Mouse (Mus musculus) layer of hippocampus, adult 6 months (tissue): ENCODE results near the gene Col1a1. TPM values are rescaled to one million over a fixed set of nuclear protein-coding genes. Genes with fewer than 3 reads are reported as not detected.

ENCODE experiments used
- long read RNA-seq, 2 experiments: library from polyadenylated mRNA; unstranded; transcript quantifications; one replicate each; pipeline ENCODE4 v2.0.0; 2019 to 2020
- polyA plus RNA-seq: library from polyadenylated mRNA; unstranded; fragments of <200 nt; fragmentation: Nextera tagmentation; gene quantifications from 2 replicates; pipeline ENCODE4 v1.2.3, GENCODE M21; 2021

Col1a1 gene
- polyA plus RNA-seq = 0.90 and 1.4 TPM in 2 replicates
- long read RNA-seq, experiment 1, full-length matches to known transcripts = 3 of 7 reads
- long read RNA-seq, experiment 1, partial matches to known transcripts = 3 of 7 reads
- long read RNA-seq, experiment 1, other reads (novel, unspliced or antisense) = 1 of 7 reads
- long read RNA-seq, experiment 2, full-length matches to known transcripts = 10 of 16 reads
- long read RNA-seq, experiment 2, partial matches to known transcripts = 5 of 16 reads
- long read RNA-seq, experiment 2, other reads (novel, unspliced or antisense) = 1 of 16 reads

GRCm38 (mm10) chr11:94936045-94936444 lies at the start of gene Col1a1:
Gene Col1a1 (plus strand): TSS chr11:94936224.

GRCm38 (mm10) chr11:94967419-94967818 lies 31.4 kb downstream of the Col1a1 start, which contains the start of gene Hils1:
Gene Hils1 (plus strand): TSS chr11:94967593.

DNA sequence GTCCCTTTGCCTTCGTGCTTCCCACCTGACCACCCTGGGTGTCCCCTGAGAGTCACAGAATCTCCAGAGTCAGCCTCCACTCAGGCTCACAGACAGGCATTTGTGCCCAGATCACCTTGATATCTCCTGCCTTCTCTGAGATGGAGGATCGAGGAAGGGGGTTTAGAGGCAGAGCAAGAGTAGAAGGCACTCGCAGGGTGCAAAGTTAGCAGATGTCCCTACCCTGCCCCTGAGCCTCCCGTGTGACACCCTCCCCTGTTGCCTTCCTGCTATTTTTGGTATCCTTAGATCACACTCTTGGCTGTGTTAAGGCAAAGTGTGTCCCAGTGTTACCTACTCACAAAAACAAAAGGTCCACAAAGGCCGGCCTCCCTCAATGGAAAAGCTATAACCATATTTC lies 40.2 kb downstream of the Col1a1 start, which contains the start of gene Sgca:
Sgca (minus strand) TSS at position 129 of the 400 bp plus-strand sequence.

DNA sequence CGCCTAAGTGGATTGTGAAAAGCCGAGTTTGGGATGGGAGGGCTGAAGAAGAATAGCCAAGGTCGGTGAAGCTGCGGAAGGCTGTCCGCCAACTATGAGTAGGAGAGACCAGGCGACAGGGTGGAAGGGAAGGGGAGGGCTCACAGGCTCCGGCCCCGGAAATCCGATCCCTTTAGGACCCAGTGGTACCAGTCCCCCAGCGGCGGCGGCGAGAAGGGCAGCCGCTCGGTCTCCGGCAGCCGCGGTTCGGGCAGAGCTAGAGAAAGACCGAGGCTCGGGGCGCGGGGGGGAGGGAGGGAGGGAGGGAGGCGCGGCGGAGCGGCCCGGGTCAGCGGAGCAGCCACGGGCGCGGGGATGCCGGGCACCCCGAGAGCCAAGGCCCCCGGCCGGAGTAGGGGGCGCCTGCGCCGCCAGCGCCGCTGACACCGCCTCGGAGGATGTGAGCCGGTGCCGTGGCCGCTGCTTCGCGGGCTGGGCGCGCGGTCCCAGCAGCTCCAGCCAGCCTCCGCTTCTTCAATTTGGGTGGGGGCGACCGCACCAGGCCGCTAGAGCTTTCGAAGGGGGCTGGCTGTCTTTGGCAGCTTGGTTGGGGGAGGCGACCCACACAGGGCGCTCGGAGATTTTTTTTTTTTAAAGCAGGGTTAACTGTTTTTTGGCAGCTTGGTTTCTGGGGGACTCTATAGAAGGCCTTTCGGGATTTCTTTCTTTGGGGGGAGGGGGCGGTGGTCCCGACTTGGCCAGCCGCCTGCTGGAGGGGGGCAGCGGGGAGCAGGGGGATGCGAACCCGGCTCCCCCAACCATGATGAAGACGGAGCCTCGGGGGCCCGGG lies 54.9 kb downstream of the Col1a1 start, which contains the start of gene Ppp1r9b:
Ppp1r9b (plus strand) TSS at position 287 of the 829 bp plus-strand sequence.

Other genes with a start within 250 kb of the Col1a1 start
- gene Gm11541, start 231.7 kb upstream of the Col1a1 start, polyA plus RNA-seq = 0.13 TPM in 1 of 2 replicates, not detected in the other
- not detected in 2 replicates for gene Cdc34b, start 194.4 kb upstream of the Col1a1 start, polyA plus RNA-seq
- not detected in 2 replicates for gene Tmem92, start 153.5 kb upstream of the Col1a1 start, polyA plus RNA-seq
- not detected in 2 replicates for gene Hils1, start 31.4 kb downstream of the Col1a1 start, polyA plus RNA-seq
- 0.40 and 0.46 TPM in 2 replicates for gene Sgca, start 40.1 kb downstream of the Col1a1 start, polyA plus RNA-seq
- 30.7 and 37.0 TPM in 2 replicates for gene Ppp1r9b, start 54.8 kb downstream of the Col1a1 start, polyA plus RNA-seq
- 13.5 and 16.5 TPM in 2 replicates for gene Samd14, start 73.7 kb downstream of the Col1a1 start, polyA plus RNA-seq
- gene Pdk2, start 105.1 kb downstream of the Col1a1 start, polyA plus RNA-seq = 129 and 142 TPM in 2 replicates
- gene Itga3, start 140.6 kb downstream of the Col1a1 start, polyA plus RNA-seq = 2.1 and 2.3 TPM in 2 replicates
- gene Dlx3, start 183.9 kb downstream of the Col1a1 start, polyA plus RNA-seq = not detected in 2 replicates
- 0.10 and 0.50 TPM in 2 replicates for gene Dlx4, start 210.0 kb downstream of the Col1a1 start, polyA plus RNA-seq